Mouse (Mus musculus): ENCODE measurements around the gene Cacna1e.

GRCm38 (mm10) chr1:154428276-154428675, 456.0 kb downstream of the Cacna1e start:
- no peak for TF ChIP-seq CTCF (IDR thresholded peaks at IDR 0.05; ENCODE audit: borderline replicate concordance, insufficient read depth, low read depth, low read length)
- TF ChIP-seq POLR2A (IDR thresholded peaks at IDR 0.05; ENCODE audit: borderline replicate concordance, insufficient read depth, low read length): no peak
